Mouse (Mus musculus) frontal cortex, postnatal 25 days (tissue): ENCODE results near the gene Cnpy2.
"Not testable (repeated sequence)": the region's sequence is repeated elsewhere in the genome, so short reads cannot be mapped to it uniquely, and the experiment has no call there.

Source experiments
- DNase-seq, 2 experiments: peaks; one replicate each; pipeline ENCODE4 v3.0.0; 2022; ENCODE audit warnings: low spot score in 2 of 2

Cnpy2 gene

DNA sequence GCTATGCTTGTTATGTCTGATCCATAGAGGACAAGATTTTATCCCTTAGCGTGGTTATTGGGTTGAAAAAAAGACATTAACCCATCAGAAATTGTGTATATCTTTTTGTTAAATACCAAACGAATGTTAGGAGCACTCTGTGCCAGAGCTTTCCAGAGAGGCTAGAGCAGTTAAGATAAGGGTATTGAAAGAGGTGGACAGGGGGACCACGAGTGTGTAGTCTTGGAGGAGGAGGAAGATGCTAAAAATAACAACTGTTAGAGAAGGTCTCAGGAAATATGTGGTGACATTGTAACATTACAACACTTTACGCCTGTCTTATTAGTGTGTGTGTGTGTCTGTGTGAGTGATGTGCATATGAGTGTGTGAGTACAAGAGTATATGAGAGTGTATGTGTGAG is 11.4 kb upstream of the Cnpy2 start:
- no peak for DNase-seq

DNA sequence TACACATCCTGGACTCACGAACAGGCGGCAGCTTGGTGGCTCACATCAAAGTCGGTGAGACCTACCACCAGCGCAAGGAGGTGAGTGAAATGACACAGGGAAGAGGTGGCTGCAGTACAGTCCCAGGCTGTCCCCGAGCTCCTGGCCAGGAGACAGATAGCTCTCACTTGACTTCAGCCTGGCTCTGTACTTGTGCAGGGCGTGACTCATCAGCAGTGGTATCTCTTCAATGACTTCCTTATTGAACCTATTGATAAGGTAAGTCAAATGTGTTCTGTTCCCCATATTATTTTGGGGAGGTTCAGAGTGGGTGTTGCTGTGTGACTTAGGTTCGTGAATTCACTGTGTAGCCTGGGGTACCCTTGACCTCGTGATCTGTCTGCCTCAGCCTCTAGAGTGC is 6.7 kb upstream of the Cnpy2 start:
- DNase-seq: no peak

DNA sequence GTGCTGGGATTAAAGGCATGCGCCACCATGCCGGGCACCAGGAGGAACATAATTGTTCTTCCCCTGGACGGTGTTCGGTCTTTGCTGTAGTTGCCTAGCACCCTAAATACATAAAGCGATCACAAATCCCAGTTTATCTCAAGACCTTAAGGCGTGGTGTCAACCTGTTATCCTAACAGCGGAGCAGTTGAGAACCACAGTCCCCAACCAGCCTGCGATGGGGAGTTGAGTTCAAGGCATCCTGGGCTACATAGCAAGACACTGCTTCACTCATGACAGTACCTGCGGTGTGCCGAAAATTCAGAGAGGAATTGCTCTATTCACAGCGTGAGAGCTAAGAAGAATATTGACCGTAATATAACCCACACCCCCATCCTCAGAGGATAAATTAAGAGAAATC is 618 bp upstream of the Cnpy2 start:
- no peak for DNase-seq

- DNase-seq: no peak
These were observed 1.3 kb downstream of the Cnpy2 start for GRCm38 (mm10) chr10:128323516-128323915.

DNA sequence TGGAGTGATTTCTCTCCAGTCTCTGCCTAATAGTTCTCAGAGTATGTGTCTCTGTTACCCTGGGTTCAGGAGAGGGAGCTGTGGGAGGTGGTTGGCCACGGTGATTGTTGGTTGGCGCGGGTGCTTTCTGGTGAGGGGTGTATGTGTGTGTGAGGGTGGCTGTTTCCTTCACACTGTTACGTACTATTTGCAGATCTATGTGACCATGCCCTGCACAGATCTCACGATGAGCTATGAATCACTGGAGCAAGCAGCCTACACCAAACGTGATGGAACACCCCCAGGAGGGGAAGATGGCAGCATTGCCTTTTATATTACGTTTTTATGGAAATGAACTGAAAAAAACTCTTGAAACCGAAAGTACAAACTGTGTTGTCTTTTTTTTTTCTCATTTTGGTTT is 4.6 kb downstream of the Cnpy2 start:
- DNase-seq: no peak

GRCm38 (mm10) chr10:128327610-128328009 is 5.4 kb downstream of the Cnpy2 start:
- no peak for DNase-seq

DNA sequence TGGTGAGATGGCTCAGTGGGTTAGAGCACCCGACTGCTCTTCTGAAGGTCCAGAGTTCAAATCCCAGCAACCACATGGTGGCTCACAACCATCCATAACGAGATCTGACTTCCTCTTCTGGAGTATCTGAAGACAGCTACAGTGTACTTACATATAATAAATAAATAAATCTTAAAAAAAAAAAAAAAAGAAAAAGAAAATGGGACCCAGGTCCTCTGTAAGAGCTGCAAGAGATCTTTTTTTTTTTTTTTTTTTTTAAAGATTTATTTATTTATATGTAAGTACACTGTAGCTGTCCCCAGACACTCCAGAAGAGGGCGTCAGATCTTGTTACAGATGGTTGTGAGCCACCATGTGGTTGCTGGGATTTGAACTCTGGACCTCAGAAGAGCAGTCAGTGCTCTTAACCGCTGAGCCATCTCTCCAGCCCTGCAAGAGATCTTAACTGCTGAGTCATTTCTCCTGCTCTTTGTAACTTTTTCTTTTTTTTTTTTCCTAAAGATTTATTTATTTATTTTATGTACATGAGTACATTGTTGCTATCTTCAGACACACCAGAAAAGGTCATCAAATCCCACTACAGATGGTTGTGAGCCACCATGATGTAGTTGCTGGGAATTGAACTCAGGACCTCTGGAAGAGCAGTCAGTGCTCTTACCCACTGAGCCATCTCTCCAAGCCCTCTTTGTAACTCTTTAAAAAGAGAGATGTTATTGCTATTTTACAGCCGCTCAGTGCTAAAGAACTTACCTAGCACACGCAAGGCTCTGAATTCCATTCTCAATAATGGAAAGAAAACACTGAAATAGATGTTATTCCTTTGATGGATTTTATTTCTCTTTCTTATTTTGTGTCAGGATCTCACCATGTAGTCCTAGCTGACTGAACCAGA is 10.3 kb downstream of the Cnpy2 start:
- DNase-seq: not testable (repeated sequence)

GRCm38 (mm10) chr10:128335582-128335981 is 13.3 kb downstream of the Cnpy2 start:
- peak; percentile 57 to 61 for DNase-seq

- DNase-seq: no peak
These were observed 13.9 kb downstream of the Cnpy2 start for GRCm38 (mm10) chr10:128336195-128336594.

DNA sequence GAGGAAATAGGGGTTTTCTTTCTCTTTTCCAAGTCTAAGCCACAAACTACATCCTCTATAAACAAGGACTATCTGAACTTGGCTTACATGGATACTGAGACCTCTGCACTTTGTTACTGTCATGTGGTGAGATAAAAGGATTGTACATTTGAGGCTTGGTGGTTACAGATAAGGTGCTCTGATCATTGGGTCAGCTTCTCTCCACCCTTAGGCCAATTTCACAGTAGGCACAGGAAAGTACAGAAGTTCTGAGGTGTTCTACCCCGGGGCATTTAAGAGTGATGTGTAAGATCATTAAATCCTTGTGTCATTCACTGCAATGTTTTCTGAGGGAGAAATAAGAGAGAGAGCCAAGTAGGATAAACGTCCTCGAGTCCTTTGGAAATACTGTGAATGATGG is 14.3 kb downstream of the Cnpy2 start:
- no peak for DNase-seq

- DNase-seq: peak; percentile 84 to 92
These were observed 15.3 kb downstream of the Cnpy2 start, which contains the start of gene Cs for GRCm38 (mm10) chr10:128337306-128338181. Cs (plus strand) TSS chr10:128337734.

GRCm38 (mm10) chr10:128338415-128338814 is 16.2 kb downstream of the Cnpy2 start:
- no peak for DNase-seq

GRCm38 (mm10) chr10:128338948-128339347 is 16.7 kb downstream of the Cnpy2 start:
- DNase-seq: no peak

- no peak for DNase-seq
These were observed 18.0 kb downstream of the Cnpy2 start for GRCm38 (mm10) chr10:128340257-128340656.

DNA sequence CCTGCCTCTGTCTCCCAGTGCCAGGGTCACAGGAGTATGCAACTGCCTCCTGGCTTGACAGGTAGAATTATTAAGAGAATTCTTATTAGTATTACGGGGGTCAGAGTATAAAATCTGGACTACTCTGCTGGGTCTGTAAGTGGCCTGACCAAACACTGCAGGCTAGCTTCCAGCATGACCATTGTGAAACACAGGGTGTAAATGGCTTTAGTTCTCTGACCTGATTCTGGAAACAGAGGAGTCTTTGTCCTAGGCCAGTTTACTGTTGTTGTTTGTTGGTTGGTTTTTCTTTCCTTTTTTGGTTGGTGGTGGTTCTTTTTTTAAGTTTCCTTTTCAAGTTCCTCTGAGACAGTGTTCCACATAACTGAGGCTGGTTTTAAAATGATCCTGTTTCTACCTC is 21.2 kb downstream of the Cnpy2 start:
- DNase-seq: no peak

DNA sequence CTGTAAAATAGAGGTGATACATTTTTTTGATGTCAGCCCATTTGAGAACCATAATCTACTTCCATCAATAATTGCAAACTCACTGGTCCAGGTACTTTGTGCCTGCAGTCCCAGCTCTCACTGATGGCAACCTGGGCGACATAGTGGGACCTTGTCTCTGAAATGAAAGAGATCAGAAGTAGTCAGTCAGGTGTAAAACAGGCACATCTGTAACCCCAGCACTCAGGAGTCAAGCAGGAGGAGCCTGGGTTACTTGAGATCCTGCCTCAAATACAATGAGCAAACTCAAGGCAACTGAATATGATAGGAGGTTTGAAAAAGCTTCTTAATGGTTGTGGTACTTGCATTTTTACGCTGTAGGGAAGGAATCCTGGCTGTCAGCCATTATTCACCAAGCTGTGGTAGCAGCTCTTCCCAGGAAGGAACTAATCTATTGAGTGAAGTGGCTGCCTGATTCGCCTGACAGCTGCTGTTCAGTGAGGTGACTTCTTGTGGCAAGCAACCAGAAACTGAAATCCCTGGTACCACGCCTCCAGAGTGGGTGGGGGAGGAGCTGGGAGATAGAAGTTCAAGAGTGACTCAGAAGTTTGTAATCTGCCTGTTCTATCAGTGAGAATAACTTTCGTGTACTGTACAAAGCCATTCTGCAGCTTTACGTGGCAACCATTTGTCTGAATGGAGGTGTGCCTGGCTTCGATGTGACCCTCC is 22.5 kb downstream of the Cnpy2 start:
- DNase-seq: peak in 1 of 2 experiments; percentile 25

GRCm38 (mm10) chr10:128347541-128347940 is 25.3 kb downstream of the Cnpy2 start:
- no peak for DNase-seq

- peak in 1 of 2 experiments; percentile 52 for DNase-seq
These were observed 36.5 kb downstream of the Cnpy2 start for GRCm38 (mm10) chr10:128358796-128359195.

DNA sequence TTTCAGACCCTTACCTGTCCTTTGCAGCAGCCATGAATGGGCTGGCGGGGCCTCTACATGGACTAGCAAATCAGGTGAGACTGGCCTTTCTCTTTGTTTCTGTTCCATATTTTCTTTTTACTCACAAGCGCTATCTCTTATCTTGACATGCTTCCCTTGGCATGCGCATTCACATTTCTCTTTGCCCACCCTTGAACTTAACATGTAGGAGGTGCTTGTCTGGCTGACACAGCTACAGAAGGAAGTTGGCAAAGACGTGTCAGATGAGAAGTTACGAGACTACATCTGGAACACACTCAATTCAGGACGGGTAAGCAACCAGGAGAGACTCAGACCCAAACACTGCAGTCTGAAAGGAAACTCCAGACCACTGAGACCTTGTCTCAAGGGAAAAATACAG is 37.0 kb downstream of the Cnpy2 start:
- DNase-seq: no peak

- no peak for DNase-seq
These were observed 39.6 kb downstream of the Cnpy2 start for GRCm38 (mm10) chr10:128361836-128362235.

- no peak for DNase-seq
These were observed 40.3 kb downstream of the Cnpy2 start for GRCm38 (mm10) chr10:128362568-128362967.

- no peak for DNase-seq
These were observed 45.7 kb downstream of the Cnpy2 start for GRCm38 (mm10) chr10:128367899-128368401.
